Mouse (Mus musculus): ENCODE measurements around the gene Gm20458.
A peak's percentile ranks its signal among the peaks of the same experiment; 100 is the strongest.

DNA sequence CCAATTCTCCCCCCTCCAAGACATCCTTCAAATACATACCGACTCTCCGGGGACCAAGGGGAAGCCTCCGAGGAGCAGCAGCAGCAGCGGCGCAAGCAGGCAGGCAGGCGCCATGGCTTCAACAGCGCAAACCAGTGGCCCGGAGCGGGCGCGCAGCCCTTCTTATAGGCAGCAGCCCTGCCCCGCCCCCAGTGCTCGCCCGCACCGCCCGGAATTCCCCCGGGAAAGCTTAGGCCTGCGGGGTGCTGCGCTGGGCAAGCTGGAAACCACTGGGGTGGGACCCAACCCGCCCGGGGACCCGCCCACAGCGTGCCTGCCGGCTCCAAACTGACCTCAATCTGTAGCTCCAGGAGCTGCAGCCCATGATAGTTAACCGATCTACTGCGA lies 17.7 kb upstream of the Gm20458 start:
- TF ChIP-seq REST (IDR thresholded peaks at IDR 0.05; ENCODE audit: insufficient read depth, insufficient read length) (peak; percentile 47), POLR2A (IDR thresholded peaks at IDR 0.05; ENCODE audit: insufficient read length, low read depth) (peak; percentile 99), CEBPB (IDR thresholded peaks at IDR 0.05; ENCODE audit: insufficient read depth, poor library complexity, severe bottlenecking) (no peak), USF1 (IDR thresholded peaks at IDR 0.05; ENCODE audit: low read depth) (no peak), MAX (IDR thresholded peaks at IDR 0.05; ENCODE audit: low read depth) (no peak), MYOD1 (IDR thresholded peaks at IDR 0.05; ENCODE audit: control insufficient read depth in 1 of 3, insufficient read length in 2 of 3, low read depth in 2 of 3) (no peak), POLR2AphosphoS2 (IDR thresholded peaks at IDR 0.05; ENCODE audit: insufficient read length, low read depth) (peak; percentile 99), TCF12 (IDR thresholded peaks at IDR 0.05; ENCODE audit: insufficient read depth, poor library complexity, severe bottlenecking) (no peak), TCF3 (IDR thresholded peaks at IDR 0.05; ENCODE audit: insufficient read length, low read depth) (peak; percentile 36), E2F4 (IDR thresholded peaks at IDR 0.05; ENCODE audit: insufficient read depth) (no peak), SRF (IDR thresholded peaks at IDR 0.05; ENCODE audit: control insufficient read depth, insufficient read length, low read depth) (no peak)

Measured in myocyte (in vitro differentiated cells).